8 mouse cellular contexts compared by ENCODE assay signal in the genomic region with DNA sequence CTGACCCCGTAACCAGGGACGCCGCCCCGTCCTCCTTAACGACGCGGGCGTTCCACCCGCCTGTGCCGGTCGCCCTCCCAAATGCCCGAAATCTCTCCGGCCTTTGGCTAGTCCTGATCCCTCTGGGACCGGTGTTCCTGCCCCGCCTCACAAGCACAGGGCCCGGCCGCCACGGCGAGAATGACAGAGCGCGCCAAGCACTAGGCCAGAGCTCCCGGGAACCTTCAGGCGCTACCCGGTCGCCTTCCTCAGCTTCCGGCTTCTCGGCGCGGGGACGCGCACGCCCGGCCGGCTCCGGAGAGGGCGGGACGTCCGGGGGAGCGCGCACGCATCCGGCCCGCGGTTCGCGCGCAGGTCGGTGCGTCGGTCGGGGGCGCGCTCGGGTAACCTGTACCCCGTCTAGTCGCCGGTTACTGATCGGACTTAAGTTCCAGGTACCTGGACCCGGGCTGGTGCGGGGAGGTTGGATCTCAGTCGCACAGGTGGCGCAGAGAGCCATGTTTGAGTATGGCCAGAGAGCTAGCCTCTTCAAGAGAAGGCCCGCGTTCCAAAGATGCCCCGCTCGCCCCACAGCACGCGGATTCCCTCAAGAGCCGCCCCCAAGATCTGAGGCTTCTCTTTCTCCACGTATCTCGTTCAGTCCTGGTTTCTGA. TPM values are rescaled to one million over a fixed set of nuclear protein-coding genes. Genes with fewer than 3 reads are reported as not detected.
DNase-seq lines count a peak whose midpoint lies in the region; ATAC-seq and TF ChIP-seq lines count a peak whose summit lies in the region.

A gene (plus strand): TSS at position 41 of the 653 bp plus-strand sequence.

- ATAC-seq in erythroblast, adult 5-6 weeks (replicated peaks; ENCODE audit: low FRiP score, poor library complexity, severe bottlenecking): peak; percentile 79
- peak; percentile 92 for ATAC-seq in heart, embryonic 11.5 days (replicated peaks; ENCODE audit: insufficient number of reproducible peaks, low FRiP score, low TSS enrichment)
- ATAC-seq in kidney, embryonic 16.5 days (ENCODE audit: low FRiP score, low TSS enrichment): peak; percentile 96

- no peaks in the 10 kb centered on the region for H3K36me3 ChIP-seq in heart, embryonic 11.5 days (ENCODE audit: control insufficient read depth, insufficient read depth, low read length)
- H3K36me3 ChIP-seq in kidney, embryonic 16.5 days (ENCODE audit: insufficient read depth, low read length): no peaks in the 10 kb centered on the region; the same call in 1 of the 2 replicates
- peaks cover 4% of the 10 kb centered on the region; the same call in 1 of the 2 replicates for H3K36me3 ChIP-seq in liver, adult 2 months (ENCODE audit: control insufficient read depth, insufficient read depth, low read length)
- H3K36me3 ChIP-seq in myocyte (ENCODE audit: control insufficient read depth, insufficient read depth): peaks cover 4% of the 10 kb centered on the region
- H3K36me3 ChIP-seq in splenic B cell, adult 2 months (ENCODE audit: control insufficient read depth, insufficient read depth, low read length, poor library complexity, severe bottlenecking): peaks cover 4% of the 10 kb centered on the region; the same call in 1 of the 2 replicates

- 0 out of 2 replicates have a peak, but pooled peaks have one; percentile 29 for TF ChIP-seq POLR2A in liver, adult 2 months (IDR thresholded peaks at IDR 0.05; ENCODE audit: extremely low read depth, insufficient read depth, low read length)
- peak; percentile 79 for TF ChIP-seq POLR2A in myocyte (IDR thresholded peaks at IDR 0.05; ENCODE audit: insufficient read length, low read depth)

- peaks cover 4% of the 10 kb centered on the region; the same call in 1 of the 2 replicates for H3K79me2 ChIP-seq in liver, adult 2 months (ENCODE audit: control insufficient read depth, insufficient read depth, low read length)
- no peaks in the 10 kb centered on the region for H3K79me2 ChIP-seq in myocyte (ENCODE audit: control insufficient read depth, insufficient read depth)

- DNase-seq in B cell, adult 2 months: peak; percentile 97 to 98
- DNase-seq in brain, adult 2 months (ENCODE audit: low read depth, low spot score): peak; percentile 96
- DNase-seq in liver, adult 2 months (ENCODE audit: extremely low read depth, low read depth, low spot score): peak; percentile 64
- peak; percentile 95 for DNase-seq in splenic B cell, adult 2 months (ENCODE audit: low read depth, low spot score)

- H3K9me3 ChIP-seq in heart, embryonic 11.5 days (replicated peaks; ENCODE audit: control insufficient read depth, low read length): no peaks in the 10 kb centered on the region
- H3K9me3 ChIP-seq in kidney, embryonic 16.5 days (ENCODE audit: low read length): no peaks in the 10 kb centered on the region

- H3K4me2 ChIP-seq in heart, embryonic 11.5 days: peak within 1 kb of the TSS; percentile 83
- H3K4me2 ChIP-seq in kidney, embryonic 16.5 days (replicated peaks; ENCODE audit: low read depth, low read length): peak within 1 kb of the TSS; percentile 67
- peak within 1 kb of the TSS; percentile 77 for H3K4me2 ChIP-seq in myocyte (ENCODE audit: low read depth)

- no peaks in the 10 kb centered on the region for H3K4me1 ChIP-seq in heart, embryonic 11.5 days (ENCODE audit: control insufficient read depth, insufficient read depth, low read length)
- H3K4me1 ChIP-seq in kidney, embryonic 16.5 days (ENCODE audit: insufficient read depth, low read length): peaks cover 18% of the 10 kb centered on the region
- peaks cover 2% of the 10 kb centered on the region; the same call in 1 of the 2 replicates for H3K4me1 ChIP-seq in liver, adult 2 months (ENCODE audit: control insufficient read depth, insufficient read depth, low read length)

- H3K4me3 ChIP-seq in heart, embryonic 11.5 days (ENCODE audit: low read depth, low read length): peak within 1 kb of the TSS; percentile 86
- peak within 1 kb of the TSS; percentile 55 for H3K4me3 ChIP-seq in kidney, embryonic 16.5 days (ENCODE audit: low read length)
- H3K4me3 ChIP-seq in liver, adult 2 months (ENCODE audit: insufficient read depth, low read depth, low read length): peak within 1 kb of the TSS; percentile 93
- H3K4me3 ChIP-seq in myocyte: peak within 1 kb of the TSS; percentile 87

- H3K27me3 ChIP-seq in heart, embryonic 11.5 days (ENCODE audit: control insufficient read depth, insufficient read depth, low read length): no peaks in the 10 kb centered on the region
- no peaks in the 10 kb centered on the region for H3K27me3 ChIP-seq in kidney, embryonic 16.5 days (ENCODE audit: insufficient read depth, low read length)
- H3K27me3 ChIP-seq in liver, adult 2 months (ENCODE audit: control insufficient read depth, insufficient read depth, low read length): no peaks in the 10 kb centered on the region
- H3K27me3 ChIP-seq in myocyte (ENCODE audit: control insufficient read depth, insufficient read depth, insufficient read length): no peaks in the 10 kb centered on the region
- H3K27me3 ChIP-seq in splenic B cell, adult 2 months (ENCODE audit: control insufficient read depth, insufficient read depth, low read length, poor library complexity, severe bottlenecking): no peaks in the 10 kb centered on the region

- TF ChIP-seq CTCF in liver, adult 2 months (IDR thresholded peaks at IDR 0.05; ENCODE audit: low read depth, low read length): no peak

- H3ac ChIP-seq in myocyte (ENCODE audit: control insufficient read depth, insufficient read length): peak within 1 kb of the TSS; percentile 64

- H3K9ac ChIP-seq in heart, embryonic 11.5 days (ENCODE audit: low read depth, low read length): peak within 1 kb of the TSS; percentile 92
- peak within 1 kb of the TSS; percentile 68 for H3K9ac ChIP-seq in kidney, embryonic 16.5 days (replicated peaks; ENCODE audit: low read length)
- peak within 1 kb of the TSS; percentile 91 for H3K9ac ChIP-seq in liver, adult 2 months (ENCODE audit: low read depth, low read length)

- WGBS in heart, embryonic 11.5 days (ENCODE audit: insufficient replicate concordance): under 1% methylated on average over 71 of the region's 71 CpGs
- under 1% methylated on average over 71 of the region's 71 CpGs for WGBS in kidney, embryonic 16.5 days
- under 1% methylated on average over 71 of the region's 71 CpGs for WGBS in liver, adult 2 months

- H3K27ac ChIP-seq in heart, embryonic 11.5 days (ENCODE audit: low read depth, low read length): peak within 1 kb of the TSS; percentile 92
- H3K27ac ChIP-seq in kidney, embryonic 16.5 days (ENCODE audit: low read length): peak within 1 kb of the TSS; percentile 95
- H3K27ac ChIP-seq in liver, adult 2 months (replicated peaks; ENCODE audit: insufficient read depth, low read depth, low read length): peak within 1 kb of the TSS; percentile 94

TF ChIP-seq in myocyte, 11 proteins besides CTCF, POLR2A, EP300 and RAD21:
- TF ChIP-seq REST (IDR thresholded peaks at IDR 0.05; ENCODE audit: insufficient read depth, insufficient read length): no peak
- peak; percentile 73 for TF ChIP-seq POLR2AphosphoS2 (IDR thresholded peaks at IDR 0.05; ENCODE audit: insufficient read length, low read depth)
- peak; percentile 5 for TF ChIP-seq E2F4 (IDR thresholded peaks at IDR 0.05; ENCODE audit: insufficient read depth)
- no peak for TF ChIP-seq MAX (IDR thresholded peaks at IDR 0.05; ENCODE audit: low read depth)
- no peak for TF ChIP-seq TCF3 (IDR thresholded peaks at IDR 0.05; ENCODE audit: insufficient read length, low read depth)
- peak in 1 of 3 experiments; percentile 7 for TF ChIP-seq MYOD1 (IDR thresholded peaks at IDR 0.05; ENCODE audit: control insufficient read depth in 1 of 3, insufficient read length in 2 of 3, low read depth in 2 of 3)
- no peak for TF ChIP-seq SRF (IDR thresholded peaks at IDR 0.05; ENCODE audit: control insufficient read depth, insufficient read length, low read depth)

RNA-seq across cellular contexts. Expression of the gene that starts here (rescaled TPM):
- total RNA-seq in erythroblast, adult 5-6 weeks (2015; ENCODE audit: low replicate concordance): 46.6 and 83.2 TPM in 2 replicates
- total RNA-seq in erythroblast, adult 5-6 weeks (2017; ENCODE audit: low replicate concordance): 15.5 and 15.8 TPM in 2 replicates
- 42.9 and 57.8 TPM in 2 replicates for polyA plus RNA-seq in heart, embryonic 11.5 days (2014; fragmentation: Nextera tagmentation; extraction: Ambion mirVana)
- 69.4 and 77.3 TPM in 2 replicates for polyA plus RNA-seq in kidney, embryonic 16.5 days (2015; fragmentation: Nextera tagmentation; extraction: Ambion mirVana)
- 18.9 and 25.0 TPM in 2 replicates for total RNA-seq in liver, adult 2 months (2014; rRNA removed)
- 16.0 and 20.1 TPM in 2 replicates for polyA plus RNA-seq in liver, adult 2 months (2012; rRNA removed)
- 77.2 TPM for polyA plus RNA-seq in myocyte (2012; fragmentation: generic; extraction: Trizol)

Comparison
In these comparisons a context has a peak if more than half of its experiments do, and no peak if none do; other contexts are left out.
1. Peak in every context shown above with its lines: DNase-seq, ATAC-seq, H3K4me3 ChIP-seq and H3K27ac ChIP-seq.